Mouse (Mus musculus) MEL-GATA-1-ER (cell line): ENCODE measurements around the gene Cst7.
A peak's percentile ranks its signal among the peaks of the same experiment; 100 is the strongest.

Experiments used
- DNase-seq: peaks from one replicate; pipeline ENCODE4 v3.0.0-alpha.2; 2012; ENCODE audit warnings: low read depth; ENCODE audit errors: extremely low read depth

Cst7 gene

DNA sequence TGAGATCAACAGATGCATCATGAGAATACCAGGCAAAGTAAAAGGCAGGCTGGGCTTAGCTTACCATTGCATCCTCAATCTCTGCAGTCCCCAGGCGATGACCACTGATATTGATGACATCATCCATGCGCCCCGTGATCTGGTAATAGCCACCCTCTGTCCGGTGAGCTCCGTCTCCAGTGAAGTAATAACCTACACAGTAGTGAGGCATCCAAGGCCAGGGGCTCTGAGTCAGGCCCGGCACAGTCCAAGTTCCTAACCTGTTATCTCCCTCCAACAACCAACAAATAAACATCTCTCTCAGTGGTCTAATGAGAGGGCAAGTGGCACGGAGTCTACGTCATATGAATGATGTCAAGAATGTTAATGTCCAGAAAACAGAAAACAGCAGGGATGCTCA is 54.7 kb downstream of the Cst7 start:
- DNase-seq, result no peak

DNA sequence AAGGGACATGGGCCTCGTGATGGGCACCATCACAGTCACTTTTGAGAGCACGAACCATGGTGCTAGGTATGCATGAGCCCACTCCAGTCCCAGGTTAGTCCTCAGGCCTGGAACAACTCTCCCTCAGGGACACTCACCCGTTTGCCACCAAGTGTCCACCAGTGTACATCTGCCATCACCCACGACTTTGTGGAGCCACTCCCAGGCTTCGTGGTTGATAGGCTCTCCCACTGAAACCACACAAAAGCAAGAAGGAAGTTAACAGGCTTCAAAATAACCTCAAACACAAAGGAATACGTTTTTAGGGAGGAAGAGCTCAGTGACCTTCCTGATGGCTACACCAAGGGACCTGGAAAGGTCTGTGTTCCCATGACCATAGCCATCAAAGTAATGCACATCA is 56.9 kb downstream of the Cst7 start:
- peak; percentile 5 for DNase-seq
